Mouse (Mus musculus): ENCODE data around the gene Magi1.

Magi1 gene

DNA sequence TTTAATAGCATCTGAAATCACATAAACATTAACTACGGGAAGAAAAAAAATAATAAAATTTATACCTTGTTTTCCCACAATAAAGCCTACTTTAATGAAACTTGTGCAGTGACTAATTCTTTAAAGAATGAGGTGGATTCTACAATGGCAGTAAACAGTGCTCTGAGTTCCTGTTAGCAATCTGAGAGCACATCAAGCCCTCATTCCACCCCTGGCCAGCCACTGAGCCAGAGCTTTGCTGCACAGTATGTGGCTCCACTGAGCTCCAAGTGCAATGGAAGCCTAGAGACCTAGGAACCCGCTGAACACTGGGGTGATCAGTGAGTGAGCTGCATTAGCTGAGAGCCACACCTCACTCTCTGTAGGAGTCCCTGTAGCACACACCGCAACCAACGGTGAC is 127.7 kb downstream of the Magi1 start:
- no peak for DNase-seq

DNA sequence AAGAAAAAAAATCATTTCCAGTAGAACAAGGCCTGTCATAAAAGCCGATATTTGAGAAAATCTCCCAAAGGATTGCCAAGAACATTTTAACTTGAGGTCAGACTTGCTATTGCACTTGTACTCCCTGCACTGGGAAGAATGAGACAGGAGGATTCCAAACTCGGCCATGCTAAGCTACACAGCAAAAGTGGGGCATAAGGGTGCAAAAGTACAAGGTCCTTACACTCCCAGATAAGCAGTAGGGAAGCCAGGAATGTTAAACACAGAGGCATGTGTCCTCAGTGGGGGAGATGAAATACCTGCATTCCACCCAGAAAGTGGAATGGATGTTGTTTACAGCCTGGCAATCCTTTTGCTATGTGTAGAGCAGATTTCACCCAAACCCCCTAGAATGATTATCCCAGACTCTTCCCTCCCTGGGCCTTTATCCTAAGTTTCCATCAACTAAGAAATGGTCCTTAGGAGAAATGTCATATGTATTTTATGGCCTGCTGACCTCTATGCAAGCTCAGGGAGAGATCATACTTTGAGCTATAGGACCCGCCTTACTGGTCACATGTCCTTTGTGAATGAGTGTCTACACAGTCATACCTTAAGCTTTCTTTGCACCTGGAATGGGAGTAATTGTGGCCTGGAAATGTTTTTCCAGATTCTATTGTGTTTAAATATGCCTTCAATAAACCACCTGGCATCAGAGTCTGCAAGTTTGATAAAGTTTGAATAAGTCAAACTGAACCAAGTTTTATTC is 128.7 kb downstream of the Magi1 start:
- no peak for DNase-seq

DNA sequence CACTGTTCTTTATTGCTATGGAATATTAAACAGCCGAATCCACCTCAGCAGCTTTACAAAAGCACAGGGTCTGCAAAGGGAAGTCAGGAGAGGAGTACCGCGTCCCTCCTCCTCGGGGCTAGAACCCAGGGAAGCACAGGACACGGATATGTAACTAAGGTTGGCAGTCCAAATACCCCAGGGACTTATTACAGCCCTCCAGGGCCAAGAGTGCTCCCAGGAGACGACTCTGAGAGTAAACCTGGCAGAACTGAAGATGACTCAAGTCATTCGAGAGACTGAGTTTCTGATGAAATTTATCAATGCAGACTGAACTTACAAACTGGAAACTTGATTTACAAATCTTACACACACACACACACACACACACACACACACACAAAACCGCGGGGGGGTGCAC is 130.8 kb downstream of the Magi1 start:
- no peak for DNase-seq

DNA sequence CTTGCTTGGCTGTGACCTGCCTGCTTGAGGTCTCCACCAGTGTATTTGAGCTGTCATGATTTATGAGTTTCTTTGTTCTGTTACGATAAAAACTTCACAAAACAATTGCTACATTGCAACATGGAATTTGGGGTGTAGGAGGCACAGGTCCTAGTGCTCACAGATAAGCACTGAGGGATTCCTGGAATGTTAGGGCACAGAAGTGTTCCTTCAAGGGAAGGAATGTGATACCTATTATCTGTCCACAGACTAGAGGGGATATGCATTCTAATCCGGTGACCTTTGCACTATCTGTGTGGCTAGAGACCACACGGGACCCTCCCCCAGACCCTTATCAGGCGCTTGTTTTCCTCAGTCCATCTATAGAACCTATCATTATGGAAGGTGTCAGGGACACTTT is 132.8 kb downstream of the Magi1 start:
- no peak for DNase-seq

DNA sequence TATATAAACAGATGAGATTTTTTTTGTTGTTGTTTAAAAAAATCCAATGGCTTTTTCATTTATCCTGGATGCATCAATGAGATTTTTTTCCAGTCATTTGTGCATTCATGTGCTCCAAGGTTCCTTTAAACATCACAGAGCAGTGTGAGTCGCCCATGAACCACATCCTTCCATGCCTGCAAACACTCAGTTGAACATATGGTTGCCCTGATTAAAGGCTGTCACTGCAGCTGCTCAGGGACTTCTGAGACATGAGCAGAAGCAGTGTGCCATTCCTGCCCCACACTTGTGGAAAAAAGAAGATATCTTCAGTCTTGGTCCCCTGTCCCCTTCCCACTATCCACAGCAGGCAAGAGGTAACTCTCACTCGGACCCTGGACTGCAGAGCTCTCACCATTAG is 133.9 kb downstream of the Magi1 start:
- DNase-seq = no peak

DNA sequence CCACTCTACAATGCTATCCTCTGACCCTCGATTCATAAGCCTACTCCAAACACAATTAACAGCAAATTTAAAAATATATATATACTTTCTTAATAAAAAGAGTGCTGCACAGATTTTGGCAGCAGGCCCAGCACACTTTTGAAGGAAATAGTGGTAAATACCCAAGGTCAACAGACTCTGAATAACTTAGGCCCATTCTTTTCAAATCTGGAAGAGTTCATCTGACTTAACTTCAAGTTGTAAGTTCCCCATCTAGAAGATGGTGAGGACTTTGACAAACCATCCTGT is 137.6 kb downstream of the Magi1 start:
- no peak for DNase-seq

DNA sequence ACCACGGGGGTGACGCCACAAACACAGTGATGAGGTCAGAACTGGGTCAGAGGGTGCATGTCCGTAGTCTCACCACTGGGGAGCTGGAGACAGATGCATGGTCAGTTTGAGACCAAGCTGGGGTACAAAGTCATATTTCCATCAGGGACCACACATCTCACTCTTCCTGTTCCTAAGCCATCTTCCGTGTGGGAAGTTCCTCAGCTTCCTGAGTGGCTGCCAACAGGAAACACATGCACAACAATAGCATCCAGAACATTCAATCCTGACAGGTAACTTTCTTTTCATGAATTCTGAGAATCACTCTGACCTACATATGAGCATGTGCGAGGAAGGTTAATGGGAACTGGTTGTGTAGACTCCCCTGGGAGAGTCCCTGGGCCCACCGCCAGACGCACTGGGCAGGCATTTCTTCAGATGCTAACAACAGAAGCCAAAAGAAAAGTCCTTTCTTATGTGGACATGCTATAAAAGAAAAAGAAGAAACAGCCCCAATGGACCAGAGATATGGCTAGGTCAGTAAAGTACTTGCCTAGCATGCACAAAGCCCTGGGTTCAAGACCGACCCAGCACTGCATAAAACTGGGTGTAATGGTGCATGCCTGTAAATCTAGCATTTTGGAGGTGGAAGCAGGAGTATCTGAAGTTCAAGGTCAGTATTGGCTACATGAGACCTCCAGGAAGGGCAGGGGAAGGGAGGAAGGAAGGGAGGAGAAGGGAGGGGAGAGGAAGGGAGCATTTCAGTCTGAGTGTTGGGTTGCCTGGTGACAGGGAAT is 138.1 kb downstream of the Magi1 start:
- DNase-seq = no peak

DNA sequence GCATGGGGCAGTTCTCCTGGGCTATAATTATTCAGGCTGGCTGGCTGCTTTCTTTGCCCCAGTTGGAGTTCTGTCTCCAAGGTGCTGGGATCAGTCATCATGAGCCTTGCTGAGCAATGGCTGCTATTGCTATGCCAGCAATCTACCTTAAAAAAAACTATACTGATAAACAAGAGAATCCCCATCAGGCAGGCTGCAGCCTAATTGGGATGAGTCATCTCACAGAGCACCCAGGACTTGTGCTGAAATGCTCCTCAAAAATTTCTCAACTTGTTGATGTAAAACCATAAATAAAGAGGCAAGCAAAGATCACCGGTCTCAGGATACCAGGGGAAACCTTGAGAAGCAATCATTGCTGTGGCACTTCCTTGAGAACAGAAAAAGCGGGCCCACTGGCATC is 141.2 kb downstream of the Magi1 start:
- DNase-seq = no peak

DNA sequence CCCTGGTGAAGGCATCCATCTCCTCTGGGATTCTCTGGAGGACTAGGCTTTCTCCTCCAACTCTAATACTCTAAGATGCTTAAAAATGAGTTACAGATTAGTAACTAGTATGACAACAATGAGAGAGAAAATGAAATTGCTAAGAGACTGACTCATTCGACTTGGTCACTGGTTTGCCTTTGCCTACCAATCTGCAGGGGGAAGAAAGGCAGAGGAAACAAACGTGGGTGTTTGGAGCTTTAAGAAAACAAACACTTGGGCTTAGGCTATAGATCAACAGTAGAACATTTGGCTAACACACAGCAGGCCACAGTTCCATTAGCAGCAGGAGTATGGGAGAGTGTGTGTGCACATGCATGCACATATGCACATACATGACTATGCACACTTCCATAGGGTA is 142.2 kb downstream of the Magi1 start:
- no peak for DNase-seq

DNA sequence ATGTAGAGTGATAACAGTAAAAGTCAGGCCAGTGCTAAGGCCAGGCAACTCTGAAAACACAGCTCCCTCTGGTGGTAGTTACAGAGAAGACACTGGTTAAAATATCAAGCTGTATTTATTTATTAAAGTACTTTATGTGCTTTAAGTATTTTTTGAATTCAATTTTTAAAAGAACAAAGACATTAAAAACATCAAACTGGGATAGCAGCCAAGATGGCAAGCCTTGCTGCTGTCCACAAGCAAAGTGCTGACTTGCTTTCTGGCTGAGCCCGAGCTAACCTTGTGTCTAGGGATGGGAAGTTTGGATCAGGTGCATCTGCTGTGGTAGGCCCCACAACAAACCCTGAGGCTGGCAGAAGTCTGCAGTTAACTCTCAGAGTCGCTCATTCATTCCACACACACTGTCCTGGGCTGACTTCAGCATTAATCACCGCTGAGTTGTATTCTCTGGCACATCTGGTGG is 143.7 kb downstream of the Magi1 start:
- DNase-seq = no peak

DNA sequence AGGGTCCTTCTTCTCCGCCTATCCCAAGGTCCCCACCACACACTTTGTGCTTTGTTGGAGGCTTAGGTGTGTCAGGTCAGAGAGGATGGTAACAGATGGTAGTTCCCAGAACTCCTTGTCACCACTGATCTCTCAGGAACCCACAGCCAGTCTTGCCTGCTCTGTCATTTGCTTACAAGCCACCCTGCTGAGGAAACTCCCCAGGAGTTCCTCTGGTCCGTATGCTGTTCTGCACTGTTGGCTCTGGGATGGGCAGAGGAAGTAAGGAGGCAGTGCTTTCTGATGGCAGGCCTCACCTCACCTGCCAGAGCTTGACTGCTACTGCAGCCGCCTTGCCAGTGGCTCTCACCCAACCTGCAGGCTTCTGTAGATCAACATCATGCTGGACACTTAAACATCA is 147.0 kb downstream of the Magi1 start:
- DNase-seq = no peak

DNA sequence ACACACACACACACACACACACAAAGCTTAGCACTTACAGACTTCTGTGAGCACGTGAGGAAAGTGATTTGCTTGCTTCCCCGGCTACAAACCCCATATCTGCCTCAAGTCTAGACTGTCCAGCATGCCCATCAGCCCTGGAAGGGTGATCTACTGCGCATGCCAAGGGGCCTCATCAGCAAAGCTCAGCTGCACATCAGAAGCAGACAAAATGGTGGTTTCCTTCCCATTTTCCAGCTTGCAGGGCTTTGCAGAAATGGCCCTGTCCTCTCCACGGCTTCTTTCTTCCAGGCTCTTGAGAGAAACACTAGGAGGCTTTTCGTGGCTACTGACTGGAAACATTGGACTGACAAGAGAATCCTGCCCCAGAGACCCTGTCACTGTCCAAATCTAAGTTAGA is 149.6 kb downstream of the Magi1 start:
- no peak for DNase-seq

DNA sequence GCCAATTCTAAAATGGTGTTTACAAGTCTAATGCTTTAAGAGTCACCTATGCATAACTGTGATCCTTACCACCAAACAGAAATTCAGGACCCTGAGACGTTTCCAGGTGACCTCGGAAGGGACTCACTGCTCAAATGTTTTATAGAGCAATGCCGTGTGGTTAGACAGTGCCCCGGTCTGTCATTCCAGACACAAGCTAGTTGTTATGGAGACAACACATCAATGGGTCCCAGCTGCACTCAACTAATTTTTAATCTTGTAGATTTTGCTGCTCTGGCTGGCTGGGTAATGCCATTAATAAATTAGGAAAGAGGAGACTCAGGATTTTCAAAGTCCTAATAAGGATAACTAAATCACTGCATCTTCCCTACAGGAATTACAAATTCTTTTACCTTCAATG is 151.7 kb downstream of the Magi1 start:
- DNase-seq = no peak

DNA sequence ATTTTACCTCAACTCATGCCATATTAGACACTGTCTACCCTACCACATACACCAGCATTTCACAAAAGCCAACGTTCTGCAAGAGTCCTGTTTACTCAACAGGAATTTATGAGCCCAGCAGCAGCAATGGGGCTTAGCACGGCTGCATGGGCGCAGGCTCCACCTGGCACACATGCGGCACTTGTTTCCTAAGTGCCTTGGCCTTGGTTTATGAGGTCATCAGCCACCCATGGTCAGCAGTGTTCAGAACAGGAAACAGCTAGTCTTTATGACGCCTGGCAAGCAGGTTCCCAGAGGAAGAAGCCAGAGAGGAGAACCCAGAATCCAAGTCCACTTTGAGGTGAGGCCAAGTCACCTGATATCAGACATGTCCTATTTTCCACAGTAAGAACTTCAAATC is 153.3 kb downstream of the Magi1 start:
- no peak for DNase-seq

DNA sequence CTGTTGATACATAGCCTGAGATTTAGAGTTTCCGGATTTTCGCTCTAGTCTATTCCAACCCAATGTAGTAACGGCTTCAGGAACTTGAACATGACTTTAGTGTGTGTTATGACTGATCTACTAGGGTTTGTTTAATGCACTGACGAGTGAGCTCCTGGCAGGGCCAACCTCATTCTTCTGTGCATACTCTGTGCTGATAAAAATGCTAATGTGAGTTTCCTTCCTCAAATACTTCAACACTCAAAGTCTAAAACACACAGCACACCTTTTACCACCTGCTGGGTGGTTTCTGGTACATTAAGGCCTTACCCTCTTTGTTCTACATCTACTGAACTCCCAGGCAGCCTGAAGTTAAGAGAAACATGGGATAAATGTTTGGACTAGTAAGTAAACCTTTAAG is 157.0 kb downstream of the Magi1 start:
- DNase-seq = no peak

DNA sequence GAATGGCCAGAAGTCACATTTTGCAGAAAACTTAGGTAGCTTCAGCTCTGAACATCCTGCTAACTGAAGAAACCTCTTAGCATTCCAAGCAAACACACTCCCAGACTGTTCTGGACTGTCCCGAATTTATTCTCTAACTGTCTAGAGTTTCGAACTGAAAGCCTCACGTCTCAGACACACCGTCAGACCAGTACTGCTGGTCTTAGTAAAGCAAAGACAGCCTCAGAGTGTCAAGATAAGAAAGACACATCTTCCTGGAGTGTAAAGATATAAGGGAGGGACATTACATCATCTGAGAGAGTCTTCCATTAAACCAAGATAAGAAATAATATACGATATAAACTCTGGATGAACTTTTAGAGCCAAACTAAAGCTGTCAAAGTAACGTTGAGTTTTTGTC is 158.6 kb downstream of the Magi1 start:
- DNase-seq = no peak

DNA sequence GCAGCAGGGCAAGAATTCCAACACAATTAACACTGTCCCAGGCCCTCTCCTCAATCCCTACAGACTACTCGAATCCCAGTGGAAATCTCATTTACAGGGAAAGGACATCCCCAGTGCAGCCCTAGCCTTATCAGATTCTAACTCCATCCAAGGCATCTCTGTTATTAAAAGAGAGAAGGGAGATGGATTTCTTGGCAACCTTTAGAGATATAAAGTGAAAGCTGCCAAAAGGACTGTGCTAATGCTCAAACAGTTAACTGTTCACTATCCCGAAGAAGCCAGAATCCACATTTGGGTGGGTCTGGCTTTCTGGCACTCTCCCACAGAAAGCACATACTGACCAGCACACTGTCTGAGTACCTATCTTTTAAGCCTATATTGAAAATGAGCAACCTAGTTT is 159.4 kb downstream of the Magi1 start:
- no peak for DNase-seq

DNA sequence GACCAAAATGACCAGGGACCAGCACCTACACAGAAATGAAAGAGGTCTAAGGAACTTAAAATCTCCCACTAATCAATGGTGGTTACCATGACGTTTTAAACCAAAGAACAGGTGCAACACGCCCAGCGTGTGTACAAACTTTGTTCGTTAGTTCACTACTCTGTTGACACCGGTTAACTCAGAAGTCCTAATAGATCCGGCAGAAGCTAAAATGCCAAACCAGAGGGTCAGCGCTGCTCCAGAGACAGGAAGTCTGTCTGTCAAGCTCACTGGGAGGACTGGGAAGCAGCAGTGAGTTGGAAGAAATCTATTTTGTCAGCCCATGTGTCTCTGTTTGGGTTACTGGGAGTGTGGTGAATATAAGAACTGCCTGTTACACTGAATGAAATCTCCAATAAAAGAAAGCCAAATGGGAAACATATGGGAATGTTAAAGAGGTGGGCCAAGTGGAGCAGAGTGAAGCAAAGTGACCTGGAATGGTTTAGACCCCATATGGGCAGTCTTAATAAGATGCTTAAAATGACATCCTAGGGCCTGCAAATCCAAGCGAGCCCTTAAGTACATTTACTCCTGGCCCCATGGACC is 161.1 kb downstream of the Magi1 start:
- no peak for DNase-seq

DNA sequence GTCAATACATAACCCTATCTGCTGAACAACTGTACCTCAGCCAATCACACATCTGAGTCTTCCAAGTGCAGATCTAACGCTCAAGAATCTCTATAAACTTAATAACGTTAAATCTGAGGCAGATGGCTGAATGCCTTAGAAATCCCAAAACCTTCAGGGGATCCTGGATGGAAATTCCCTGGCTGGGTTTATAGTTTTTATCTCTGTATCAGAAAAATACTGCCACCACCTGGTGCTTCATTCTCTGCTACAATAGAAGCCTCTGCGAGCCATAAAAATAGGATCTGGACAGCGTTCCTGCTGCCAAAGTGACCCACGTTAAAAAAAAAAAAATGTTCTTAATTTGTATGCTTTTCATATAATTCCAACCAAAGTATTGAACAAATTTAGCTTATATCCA is 162.2 kb downstream of the Magi1 start:
- DNase-seq = no peak

DNA sequence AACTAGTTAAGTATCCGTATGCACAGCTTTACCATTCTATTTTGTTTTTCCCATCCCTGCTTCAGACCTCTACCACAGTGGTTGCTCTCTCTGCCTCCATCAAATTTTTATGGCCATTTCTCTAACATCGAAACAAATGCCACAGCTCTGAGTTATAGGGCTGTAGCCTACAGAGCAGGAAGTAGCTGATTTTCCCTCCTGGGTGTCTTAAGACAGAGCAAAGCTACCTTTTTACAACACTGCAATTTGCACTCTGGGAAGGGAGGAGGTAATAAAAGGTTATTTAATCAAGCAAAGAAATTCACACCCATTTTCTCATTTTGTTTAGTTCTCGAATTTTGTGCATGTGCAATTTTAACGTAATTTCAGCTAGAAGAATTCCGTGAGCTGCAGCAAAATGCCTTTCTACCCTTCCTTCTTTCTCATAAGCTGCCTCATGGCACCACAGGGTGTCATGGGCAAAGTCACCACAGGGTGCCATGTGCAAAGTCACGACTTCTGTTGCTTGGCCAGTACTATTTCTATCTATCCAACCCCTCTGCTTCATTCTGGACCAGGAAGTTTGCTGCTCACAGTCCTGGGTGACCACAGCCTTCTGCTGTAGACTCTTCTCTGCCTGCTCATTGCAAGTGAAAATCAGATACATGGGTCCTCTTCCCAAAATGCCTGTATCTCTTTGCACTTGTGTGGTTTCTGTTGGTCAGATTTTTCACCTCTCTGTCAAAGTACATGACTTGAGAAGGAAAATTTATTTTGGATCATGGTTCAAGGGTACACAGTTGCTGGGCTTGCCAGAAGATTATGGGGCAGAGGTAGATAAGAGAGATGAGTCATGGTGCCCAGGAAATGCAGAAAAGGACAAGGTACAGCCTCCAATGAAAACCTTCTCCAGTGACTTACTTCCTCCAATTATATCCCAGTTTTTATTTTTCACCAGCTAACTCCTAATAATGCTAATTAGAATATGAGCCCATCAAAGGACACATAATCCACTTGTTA is 167.0 kb downstream of the Magi1 start:
- no peak for DNase-seq

DNA sequence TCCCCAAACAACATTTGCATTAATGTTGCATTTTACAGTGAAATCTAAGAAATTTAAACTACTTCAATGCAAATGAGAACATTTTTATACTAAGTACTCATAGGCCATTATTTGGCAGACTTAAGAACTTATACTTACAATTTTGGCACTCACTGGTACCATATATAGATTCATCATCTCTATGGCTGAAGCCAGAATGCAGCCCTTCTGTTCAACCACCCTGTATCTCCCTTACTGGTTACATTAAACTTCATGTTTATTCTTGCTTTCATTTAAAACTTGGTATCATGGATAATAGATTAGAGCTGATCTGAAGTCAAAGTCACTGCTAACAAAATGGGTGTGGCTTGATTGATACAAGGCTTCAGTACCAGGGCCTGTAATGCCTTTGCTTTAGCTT is 171.9 kb downstream of the Magi1 start:
- no peak for DNase-seq

DNA sequence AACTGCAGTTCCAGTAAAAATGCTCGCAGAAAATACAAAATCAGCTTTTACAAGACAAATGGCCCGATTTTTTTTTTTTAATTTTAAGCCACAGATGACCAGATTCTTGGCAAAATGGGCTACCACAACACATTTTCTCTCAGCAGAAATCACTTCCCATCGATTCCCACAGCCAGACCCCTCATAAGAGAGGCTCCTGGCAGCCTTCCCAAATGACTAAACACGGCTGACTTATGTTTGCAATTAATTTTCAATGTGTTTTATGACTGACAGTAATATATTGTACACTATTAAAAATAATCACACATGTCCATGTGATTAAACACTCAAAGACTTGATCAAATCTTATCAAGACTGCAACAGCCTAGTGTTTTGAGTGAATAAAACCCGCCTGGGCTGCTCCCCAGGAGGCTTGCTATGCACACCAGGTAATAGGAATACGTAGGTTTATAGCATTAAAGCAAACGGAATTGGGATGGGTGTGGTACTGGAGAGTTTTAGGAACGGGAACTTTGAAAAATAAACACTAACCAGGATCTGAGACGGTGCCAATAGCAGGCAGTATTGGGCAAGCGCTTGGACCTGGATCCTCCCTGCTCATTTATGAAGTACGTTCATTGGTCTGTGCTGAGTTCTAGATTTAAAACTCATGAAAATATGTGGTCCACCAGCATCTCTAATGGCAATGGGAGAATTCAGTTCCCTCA is 176.2 kb downstream of the Magi1 start:
- DNase-seq = no peak

DNA sequence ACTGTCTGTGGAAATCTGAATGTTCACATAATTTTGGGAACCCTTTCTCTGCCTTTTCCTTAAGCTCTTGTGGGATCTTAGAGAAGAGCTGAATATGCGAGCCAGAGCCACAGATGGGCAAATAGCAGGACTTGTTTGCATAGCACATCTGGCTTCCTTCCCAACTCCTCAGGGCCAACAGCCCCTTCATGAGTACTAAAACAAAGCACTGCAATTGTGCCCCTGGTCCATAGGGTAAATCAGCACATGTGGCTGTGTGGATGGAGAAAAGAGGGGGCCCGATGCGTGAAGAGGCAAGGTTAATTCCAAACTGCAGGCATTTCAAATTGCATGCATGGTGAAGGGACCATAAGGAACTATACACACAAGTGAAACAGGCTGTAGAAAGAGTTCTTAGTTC is 180.1 kb downstream of the Magi1 start:
- no peak for DNase-seq

Measured in right cerebral cortex, postnatal 25 days (tissue).